Mouse (Mus musculus) embryonic facial prominence, embryonic 14.5 days (tissue): ENCODE data around the gene Lce1j. TPM values are rescaled to one million over a fixed set of nuclear protein-coding genes. Genes with fewer than 3 reads are reported as not detected.

Experiments
- ATAC-seq: fragments of 200-750 bp; cut with Nextera tagmentation; 2 replicates; pipeline ENCODE4 v1.8.0; 2017; ENCODE audit warnings: low read depth, moderate number of reproducible peaks, moderate TSS enrichment
- DNase-seq: peaks from one replicate; pipeline ENCODE4 v3.0.0-alpha.2; 2015; ENCODE audit warnings: low spot score
- H3K27ac ChIP-seq: fragments of 300-500 bp; sonication (generic); replicated peaks from 2 replicates; pipeline ENCODE4 v1.5.1; 2014; ENCODE audit warnings: low read depth, mild to moderate bottlenecking, low read length, moderate library complexity
- H3K27me3 ChIP-seq: fragments of 300-500 bp; sonication (generic); replicated peaks from 2 replicates; pipeline ENCODE4 v1.6.1; 2014; ENCODE audit warnings: low read length; ENCODE audit not compliant: control insufficient read depth, insufficient read depth
- H3K36me3 ChIP-seq: fragments of 300-500 bp; sonication (generic); 2 replicates; pipeline ENCODE4 v1.6.1; 2014; ENCODE audit warnings: low read length, mixed read lengths; ENCODE audit not compliant: control insufficient read depth, insufficient read depth
- H3K4me1 ChIP-seq: fragments of 300-500 bp; sonication (generic); 2 replicates; pipeline ENCODE4 v1.6.1; 2014; ENCODE audit warnings: antibody characterized with exemption, low read length; ENCODE audit not compliant: control insufficient read depth, insufficient read depth
- H3K4me2 ChIP-seq: fragments of 300-500 bp; sonication (generic); 2 replicates; pipeline ENCODE4 v1.6.1; 2014; ENCODE audit warnings: low read depth, mild to moderate bottlenecking, low read length, moderate library complexity, mixed read lengths
- H3K4me3 ChIP-seq: fragments of 300-500 bp; sonication (generic); 2 replicates; pipeline ENCODE4 v1.5.1; 2014; ENCODE audit warnings: low read depth, mild to moderate bottlenecking, low read length
- H3K9ac ChIP-seq: fragments of 300-500 bp; sonication (generic); 2 replicates; pipeline ENCODE4 v1.6.1; 2014; ENCODE audit warnings: low read depth, mild to moderate bottlenecking, low read length, moderate library complexity, mixed read lengths
- H3K9me3 ChIP-seq: fragments of 300-500 bp; sonication (generic); 2 replicates; pipeline ENCODE4 v1.6.1; 2016; ENCODE audit warnings: low read length; ENCODE audit not compliant: control insufficient read depth
- whole genome bisulfite sequencing: fragments of 180-500 bp; shearing (Covaris S2); extraction: QIAGEN DNeasy Blood & Tissue Kit; methylation state at CpG from one replicate; pipeline ENCODE4 v1.1.7; 2014; 5-methylcytosine and 5-hydroxymethylcytosine counted together
- polyA plus RNA-seq: library from polyadenylated mRNA; unstranded; fragments of >200 nt; fragmentation: Nextera tagmentation; extraction: Ambion mirVana; gene quantifications from 2 replicates; pipeline ENCODE4 v1.2.1, GENCODE M21; 2014

The Lce1j gene
- polyA plus RNA-seq, 1 experiment from 2014 or later, result not detected

DNA sequence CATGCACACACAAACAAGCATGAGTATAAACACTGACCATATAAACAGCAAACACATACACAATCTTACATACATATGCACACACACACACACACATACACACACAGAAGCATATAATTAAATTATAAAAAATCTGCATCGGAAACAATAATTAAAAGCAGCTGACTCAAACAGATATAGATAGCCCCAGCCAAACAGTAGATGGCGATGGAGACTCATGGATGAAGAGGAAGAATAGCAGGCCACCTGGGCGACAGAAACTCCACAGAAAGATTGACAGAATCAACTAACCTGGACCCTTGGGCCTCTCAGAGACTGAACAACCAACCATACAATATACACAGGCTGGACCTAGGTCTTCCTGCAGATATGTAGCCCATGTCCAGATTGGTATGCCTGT, 37.1 kb downstream of the Lce1j start:
- Histone ChIP-seq H3K27ac (no peak overlapping the region), H3K27me3 (no peaks in the 10 kb centered on the region), H3K4me1 (no peaks in the 10 kb centered on the region), H3K9me3 (no peaks in the 10 kb centered on the region), H3K4me3 (no peak overlapping the region), H3K36me3 (no peaks in the 10 kb centered on the region), H3K4me2 (no peak overlapping the region), H3K9ac (no peak overlapping the region)
- 32% methylated on average over 3 of the region's 3 CpGs for WGBS
- ATAC-seq (no peak), DNase-seq (no peak)

DNA sequence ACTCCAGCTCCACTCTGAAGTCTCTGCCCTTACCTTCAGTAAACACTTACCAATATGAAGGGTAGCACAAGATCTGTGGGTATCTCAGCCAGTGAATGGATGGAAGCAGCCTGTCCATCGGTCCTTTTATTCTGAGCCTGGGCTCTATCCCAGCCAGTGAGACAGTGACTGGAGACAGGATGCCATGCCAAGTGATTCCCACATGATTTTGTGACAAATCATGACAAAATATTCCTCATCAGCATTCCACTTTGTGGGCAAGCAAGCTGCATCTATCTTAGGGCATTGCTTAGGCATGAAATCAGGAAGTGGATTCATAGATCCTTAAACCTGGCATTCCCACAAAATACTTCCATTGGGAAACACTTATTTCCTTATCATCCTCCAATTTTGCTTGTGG, 38.1 kb downstream of the Lce1j start, which contains the start of gene Lce1g:
TSS of gene Lce1g (minus strand) at position 101 of the 400 bp plus-strand sequence.
- DNase-seq, result no peak
- no peak for ATAC-seq
- Histone ChIP-seq H3K4me3 (no peak within 1 kb of the TSS), H3K9me3 (no peaks in the 10 kb centered on the region), H3K27me3 (no peaks in the 10 kb centered on the region), H3K4me2 (no peak within 1 kb of the TSS), H3K36me3 (no peaks in the 10 kb centered on the region), H3K27ac (no peak within 1 kb of the TSS), H3K4me1 (no peaks in the 10 kb centered on the region), H3K9ac (no peak within 1 kb of the TSS)
- WGBS, result 88% methylated on average over 1 of the region's 1 CpGs

- ATAC-seq (no peak), DNase-seq (no peak)
- Histone ChIP-seq H3K27me3 (no peaks in the 10 kb centered on the region), H3K4me2 (no peak within 1 kb of the TSS), H3K36me3 (no peaks in the 10 kb centered on the region), H3K4me1 (no peaks in the 10 kb centered on the region), H3K27ac (no peak within 1 kb of the TSS), H3K9me3 (no peaks in the 10 kb centered on the region), H3K9ac (no peak within 1 kb of the TSS), H3K4me3 (no peak within 1 kb of the TSS)
- 81% methylated on average over 1 of the region's 1 CpGs for WGBS
Measured at GRCm38 (mm10) chr3:92738996-92739395, 51.3 kb downstream of the Lce1j start, which contains the start of gene Gm38119. Gm38119 (minus strand) TSS chr3:92739096.

Other genes with a start within 250 kb of the Lce1j start
- gene Ivl, start 216.8 kb downstream of the Lce1j start, polyA plus RNA-seq, result 0.45 and 1.4 TPM in 2 replicates
- not detected in 2 replicates for gene Smcp, start 201.5 kb downstream of the Lce1j start, polyA plus RNA-seq
- not detected in 2 replicates for gene 2210017I01Rik, start 183.0 kb downstream of the Lce1j start, polyA plus RNA-seq
- not detected in 2 replicates for gene Lce6a, start 168.9 kb downstream of the Lce1j start, polyA plus RNA-seq
- gene Lce1a1, start 142.2 kb downstream of the Lce1j start, polyA plus RNA-seq, result not detected in 2 replicates
- not detected in 2 replicates for gene Lce1b, start 133.6 kb downstream of the Lce1j start, polyA plus RNA-seq
- 0.42 TPM in 1 of 2 replicates, not detected in the other for gene Lce1a2, start 120.2 kb downstream of the Lce1j start, polyA plus RNA-seq
- 0.42 TPM in 1 of 2 replicates, not detected in the other for gene Lce1c, start 111.3 kb downstream of the Lce1j start, polyA plus RNA-seq
- gene Lce1d, start 103.3 kb downstream of the Lce1j start, polyA plus RNA-seq, result 0.26 and 0.33 TPM in 2 replicates
- not detected in 2 replicates for gene Lce1e, start 81.4 kb downstream of the Lce1j start, polyA plus RNA-seq
- 0.33 TPM in 1 of 2 replicates, not detected in the other for gene Lce1f, start 70.2 kb downstream of the Lce1j start, polyA plus RNA-seq
- gene Gm38119, start 51.4 kb downstream of the Lce1j start, polyA plus RNA-seq, result not detected in 2 replicates
- gene Lce1g, start 38.2 kb downstream of the Lce1j start, polyA plus RNA-seq, result 0.25 TPM in 1 of 2 replicates, not detected in the other
- gene Lce1h, start 25.4 kb downstream of the Lce1j start, polyA plus RNA-seq, result 0.25 TPM in 1 of 2 replicates, not detected in the other
- 0.25 TPM in 1 of 2 replicates, not detected in the other for gene Lce1i, start 11.6 kb downstream of the Lce1j start, polyA plus RNA-seq
- not detected in 2 replicates for gene Lce1k, start 17.4 kb upstream of the Lce1j start, polyA plus RNA-seq
- 0.07 and 0.47 TPM in 2 replicates for gene Kprp, start 36.7 kb upstream of the Lce1j start, polyA plus RNA-seq
- gene Lce1l, start 60.8 kb upstream of the Lce1j start, polyA plus RNA-seq, result not detected in 2 replicates
- not detected in 2 replicates for gene 2310050C09Rik, start 79.7 kb upstream of the Lce1j start, polyA plus RNA-seq
- gene Lce3a, start 135.7 kb upstream of the Lce1j start, polyA plus RNA-seq, result 3.3 and 6.1 TPM in 2 replicates
- 0.43 and 1.1 TPM in 2 replicates for gene Lce3b, start 142.5 kb upstream of the Lce1j start, polyA plus RNA-seq
- gene Lce3c, start 154.0 kb upstream of the Lce1j start, polyA plus RNA-seq, result 0.80 and 3.1 TPM in 2 replicates
- gene Lce3d, start 166.9 kb upstream of the Lce1j start, polyA plus RNA-seq, result not detected in 2 replicates
- 1.3 and 1.9 TPM in 2 replicates for gene Lce3e, start 176.5 kb upstream of the Lce1j start, polyA plus RNA-seq
- 3.2 and 11.5 TPM in 2 replicates for gene Lce3f, start 201.7 kb upstream of the Lce1j start, polyA plus RNA-seq
- 2.7 and 7.5 TPM in 2 replicates for gene Crct1, start 225.2 kb upstream of the Lce1j start, polyA plus RNA-seq
- not detected in 2 replicates for gene Lce1m, start 228.5 kb upstream of the Lce1j start, polyA plus RNA-seq